Mouse (Mus musculus) left cerebral cortex, adult 8-10 months (tissue): ENCODE data around the gene Tbrg4. TPM values are rescaled to one million over a fixed set of nuclear protein-coding genes. Genes with fewer than 3 reads are reported as not detected.
A peak's percentile ranks its signal among the peaks of the same experiment; 100 is the strongest.

Source experiments
- DNase-seq, 2 experiments: peaks; one replicate each; pipeline ENCODE4 v3.0.0; 2022; ENCODE audit warnings: low spot score in 2 of 2
- total RNA-seq, 4 experiments: library from RNA; stranded (reverse); gene quantifications; 2 replicates each; pipeline ENCODE4 v1.2.4; 2022

The Tbrg4 gene
- total RNA-seq, 4 experiments from 2014 or later: 42.8 to 55.7 (median 46.8) TPM

- DNase-seq: no peak
These were observed 1.1 kb downstream of the Tbrg4 start for GRCm38 (mm10) chr11:6624619-6625382.

- DNase-seq: no peak
These were observed 2.2 kb downstream of the Tbrg4 start for GRCm38 (mm10) chr11:6623704-6624103.

GRCm38 (mm10) chr11:6615250-6616205 lies 10.3 kb downstream of the Tbrg4 start:
- DNase-seq: no peak

- peak; percentile 68 to 88 for DNase-seq
These were observed 20.1 kb downstream of the Tbrg4 start, which contains the start of gene Nacad for GRCm38 (mm10) chr11:6605491-6606399. Gene Nacad (minus strand): TSS chr11:6606053.

GRCm38 (mm10) chr11:6605021-6605481 lies 20.8 kb downstream of the Tbrg4 start:
- peak; percentile 46 to 55 for DNase-seq

- DNase-seq: peak in 1 of 2 experiments; percentile 29
These were observed 21.3 kb downstream of the Tbrg4 start for GRCm38 (mm10) chr11:6604604-6604936.

- peak; percentile 36 to 65 for DNase-seq
These were observed 21.8 kb downstream of the Tbrg4 start for GRCm38 (mm10) chr11:6603887-6604603.

- DNase-seq: no peak
These were observed 22.6 kb downstream of the Tbrg4 start for GRCm38 (mm10) chr11:6603224-6603623.

GRCm38 (mm10) chr11:6602662-6603061 lies 23.2 kb downstream of the Tbrg4 start:
- no peak for DNase-seq

GRCm38 (mm10) chr11:6601649-6602480 lies 24.0 kb downstream of the Tbrg4 start:
- DNase-seq: no peak

GRCm38 (mm10) chr11:6600284-6600944 lies 25.5 kb downstream of the Tbrg4 start:
- no peak for DNase-seq

- DNase-seq: no peak
These were observed 26.0 kb downstream of the Tbrg4 start for GRCm38 (mm10) chr11:6599831-6600230.

GRCm38 (mm10) chr11:6599011-6599681 lies 26.7 kb downstream of the Tbrg4 start:
- peak; percentile 27 to 38 for DNase-seq

- no peak for DNase-seq
These were observed 27.5 kb downstream of the Tbrg4 start for GRCm38 (mm10) chr11:6598191-6598889.

GRCm38 (mm10) chr11:6597523-6597922 lies 28.3 kb downstream of the Tbrg4 start:
- no peak for DNase-seq

- no peak for DNase-seq
These were observed 29.3 kb downstream of the Tbrg4 start for GRCm38 (mm10) chr11:6596616-6597015.

GRCm38 (mm10) chr11:6596205-6596604 lies 29.7 kb downstream of the Tbrg4 start:
- no peak for DNase-seq

- no peak for DNase-seq
These were observed 30.5 kb downstream of the Tbrg4 start for GRCm38 (mm10) chr11:6595339-6595738.
